Mouse (Mus musculus) lung, adult 2 months (tissue): Measurements from ENCODE around the gene Pif1.

ENCODE experiments used
- CTCF ChIP-seq: fragments of 200-500 bp; IDR thresholded peaks from 2 replicates; pipeline ENCODE4 v1.5.1; 2011; ENCODE audit warnings: mild to moderate bottlenecking, low read length, control low read depth; ENCODE audit not compliant: insufficient read depth
- POLR2A ChIP-seq: fragments of 200-500 bp; IDR thresholded peaks from 2 replicates; pipeline ENCODE4 v1.6.1; 2011; ENCODE audit warnings: low read depth, mild to moderate bottlenecking, control low read depth, low read length, borderline replicate concordance; ENCODE audit errors: extremely low read depth

DNA sequence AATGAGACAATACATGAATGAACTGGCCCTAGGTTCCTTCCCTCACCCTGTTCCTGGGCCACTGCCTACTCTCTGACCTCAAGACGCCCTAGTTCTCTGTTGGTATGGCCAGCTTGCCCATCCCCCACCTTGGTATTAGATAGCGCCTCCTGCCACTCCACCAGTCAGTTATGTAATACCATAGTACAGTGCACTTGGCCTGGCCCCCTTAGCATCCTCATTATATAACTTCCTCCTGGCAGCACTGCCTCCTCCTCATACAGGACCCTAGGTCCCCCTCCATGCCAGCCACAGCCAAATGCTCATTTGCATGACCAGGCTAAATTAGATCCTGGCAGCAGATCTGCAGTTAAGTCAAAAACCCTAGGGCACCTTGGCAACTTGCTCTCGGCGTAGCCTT, 25.9 kb upstream of the Pif1 start:
- TF ChIP-seq POLR2A (no peak), CTCF (no peak)
